Comparison of ENCODE assay signal across 9 mouse cellular contexts in genomic region chrX:36901655-36902054, GRCm38 (mm10). TPM values are rescaled to one million over a fixed set of nuclear protein-coding genes. Genes with fewer than 3 reads are reported as not detected.
DNase-seq lines count a peak whose midpoint lies in the region; ATAC-seq and TF ChIP-seq lines count a peak whose summit lies in the region.
"Had no signal": no experiment of that assay in that cellular context is flagged by ENCODE, and none has a peak within 500 bp of the region (broad histone marks: within the 10 kb centered on the region; RNA-seq: fewer than 3 reads in every experiment).

No protein-coding gene starts in this region.

- peak overlapping the region; percentile 71 for H3K4me2 ChIP-seq in kidney, embryonic 15.5 days
- H3K4me2 ChIP-seq in hindbrain, embryonic 14.5 days (replicated peaks): peak overlapping the region; percentile 56
- peak overlapping the region; percentile 53 for H3K4me2 ChIP-seq in midbrain, embryonic 14.5 days (ENCODE audit: low read length)

- ATAC-seq in kidney, embryonic 15.5 days (replicated peaks; ENCODE audit: low FRiP score): no peak
- ATAC-seq in hindbrain, embryonic 14.5 days (ENCODE audit: low FRiP score): no peak
- no peak for ATAC-seq in midbrain, embryonic 14.5 days (ENCODE audit: low FRiP score, low TSS enrichment)
- ATAC-seq: Patski had no signal

- H3K9me3 ChIP-seq in kidney, embryonic 15.5 days (replicated peaks): no peaks in the 10 kb centered on the region
- no peaks in the 10 kb centered on the region for H3K9me3 ChIP-seq in hindbrain, embryonic 14.5 days (ENCODE audit: control insufficient read depth, low read length)
- no peaks in the 10 kb centered on the region for H3K9me3 ChIP-seq in midbrain, embryonic 14.5 days (ENCODE audit: control insufficient read depth, low read length)

- H3K4me1 ChIP-seq in kidney, embryonic 15.5 days: peaks cover 7% of the 10 kb centered on the region; the same call in 1 of the 2 replicates
- H3K4me1 ChIP-seq in kidney, adult 2 months (ENCODE audit: control insufficient read depth, insufficient read depth, low read length): no peaks in the 10 kb centered on the region; the same call in 1 of the 2 replicates
- H3K4me1 ChIP-seq in brown adipose tissue, adult 24 weeks (ENCODE audit: control insufficient read depth, insufficient read depth, insufficient read length, low read length): no peaks in the 10 kb centered on the region
- H3K4me1 ChIP-seq in hindbrain, embryonic 14.5 days (replicated peaks; ENCODE audit: control insufficient read depth, insufficient read depth, low read length): 0 out of 2 replicates have a peak, but pooled peaks cover 9% of the 10 kb centered on the region
- H3K4me1 ChIP-seq in midbrain, embryonic 14.5 days (ENCODE audit: control insufficient read depth, insufficient read depth, low read length): no peaks in the 10 kb centered on the region

- H3K27me3 ChIP-seq in kidney, embryonic 15.5 days: no peaks in the 10 kb centered on the region
- H3K27me3 ChIP-seq in kidney, adult 2 months (replicated peaks; ENCODE audit: control insufficient read depth, insufficient read depth, low read length): no peaks in the 10 kb centered on the region
- no peaks in the 10 kb centered on the region for H3K27me3 ChIP-seq in hindbrain, embryonic 14.5 days (ENCODE audit: control insufficient read depth, insufficient read depth, low read length)
- H3K27me3 ChIP-seq in midbrain, embryonic 14.5 days (ENCODE audit: control insufficient read depth, insufficient read depth, low read length): no peaks in the 10 kb centered on the region

- 0 out of 2 replicates have a peak overlapping the region, but pooled peaks have one; percentile 55 for H3K9ac ChIP-seq in kidney, embryonic 15.5 days
- H3K9ac ChIP-seq in hindbrain, embryonic 14.5 days: peak overlapping the region; percentile 78
- H3K9ac ChIP-seq in midbrain, embryonic 14.5 days (replicated peaks; ENCODE audit: low read length): peak overlapping the region; percentile 67

- no peak overlapping the region for H3K27ac ChIP-seq in kidney, embryonic 15.5 days
- H3K27ac ChIP-seq in kidney, adult 2 months (ENCODE audit: insufficient read depth, low read depth, low read length): no peak overlapping the region
- no peak overlapping the region for H3K27ac ChIP-seq in brown adipose tissue, adult 24 weeks (replicated peaks; ENCODE audit: low read depth, low read length)
- peak overlapping the region; percentile 87 for H3K27ac ChIP-seq in hindbrain, embryonic 14.5 days
- H3K27ac ChIP-seq in midbrain, embryonic 14.5 days (replicated peaks; ENCODE audit: low read depth, low read length): peak overlapping the region; percentile 87

- TF ChIP-seq CTCF in kidney, adult 2 months (conservative IDR thresholded peaks at IDR 0.05; ENCODE audit: insufficient read depth, insufficient read length, low read depth, low read length): no peak

- H3K4me3 ChIP-seq in kidney, embryonic 15.5 days (replicated peaks): peak overlapping the region; percentile 58
- no peak overlapping the region for H3K4me3 ChIP-seq in kidney, adult 2 months (ENCODE audit: insufficient read depth, low read depth, low read length)
- peak overlapping the region; percentile 9; the same call in 1 of the 2 replicates for H3K4me3 ChIP-seq in brown adipose tissue, adult 24 weeks (ENCODE audit: insufficient read depth, low read depth, low read length)
- peak overlapping the region; percentile 54 for H3K4me3 ChIP-seq in hindbrain, embryonic 14.5 days (replicated peaks; ENCODE audit: low read length)
- H3K4me3 ChIP-seq in midbrain, embryonic 14.5 days (replicated peaks; ENCODE audit: low read depth, low read length): peak overlapping the region; percentile 51

- H3K36me3 ChIP-seq in kidney, embryonic 15.5 days: no peaks in the 10 kb centered on the region
- H3K36me3 ChIP-seq in kidney, adult 2 months (ENCODE audit: control insufficient read depth, insufficient read depth, low read length): no peaks in the 10 kb centered on the region
- H3K36me3 ChIP-seq in hindbrain, embryonic 14.5 days (replicated peaks; ENCODE audit: control insufficient read depth, insufficient read depth): no peaks in the 10 kb centered on the region
- no peaks in the 10 kb centered on the region for H3K36me3 ChIP-seq in midbrain, embryonic 14.5 days (ENCODE audit: control insufficient read depth, insufficient read depth, low read length)

- no peak for DNase-seq in kidney, adult 2 months
- DNase-seq in hindbrain, embryonic 14.5 days (ENCODE audit: low spot score): no peak
- no peak for DNase-seq in midbrain, embryonic 14.5 days
- no peak for DNase-seq in urinary bladder, adult 2 months (ENCODE audit: low spot score)
- no peak for DNase-seq in gastrocnemius, postnatal 4 days (ENCODE audit: low spot score in 2 of 2)
- no peak for DNase-seq in lung, adult 18-20 months

- no peak for TF ChIP-seq POLR2A in kidney, adult 2 months (IDR thresholded peaks at IDR 0.05; ENCODE audit: low read depth, low read length)

- 51% methylated on average over 3 of the region's 3 CpGs for WGBS in kidney, embryonic 15.5 days
- WGBS in kidney, adult 2 months: 29% methylated on average over 3 of the region's 3 CpGs
- WGBS in hindbrain, embryonic 14.5 days: 31% methylated on average over 3 of the region's 3 CpGs
- 43% methylated on average over 3 of the region's 3 CpGs for WGBS in midbrain, embryonic 14.5 days

RNA-seq across cellular contexts. Expression of gene Nkrf, which starts 1.0 kb away (rescaled TPM):
- polyA plus RNA-seq in kidney, embryonic 15.5 days (2015; fragmentation: Nextera tagmentation; extraction: Ambion mirVana): 1.3 and 1.7 TPM in 2 replicates
- 0.39 and 0.88 TPM in 2 replicates for polyA plus RNA-seq in kidney, adult 2 months (2012; rRNA removed)
- polyA plus RNA-seq in brown adipose tissue, adult 24 weeks (2012; ENCODE audit: insufficient read depth, insufficient read length, missing spikeins): 1.5 and 2.2 TPM in 2 replicates
- polyA plus RNA-seq in hindbrain, embryonic 14.5 days (2014; fragmentation: Nextera tagmentation; extraction: Ambion mirVana): 21.4 and 24.6 TPM in 2 replicates
- polyA plus RNA-seq in midbrain, embryonic 14.5 days (2014; fragmentation: Nextera tagmentation; extraction: Ambion mirVana): 17.5 and 20.0 TPM in 2 replicates
- polyA plus RNA-seq in urinary bladder, adult 2 months (2012; rRNA removed): 5.1 and 5.9 TPM in 2 replicates
- total RNA-seq in gastrocnemius, postnatal 4 days (2021): 1 to 10 TPM; 3.5 to 4.1 TPM

RNA-seq across cellular contexts. Expression of gene C330007P06Rik, which starts 27.7 kb away (rescaled TPM):
- polyA plus RNA-seq in kidney, embryonic 15.5 days (2015; fragmentation: Nextera tagmentation; extraction: Ambion mirVana): 30.9 and 32.9 TPM in 2 replicates
- polyA plus RNA-seq in kidney, adult 2 months (2012; rRNA removed): 13.6 and 17.8 TPM in 2 replicates
- polyA plus RNA-seq in brown adipose tissue, adult 24 weeks (2012; ENCODE audit: insufficient read depth, insufficient read length, missing spikeins): 54.0 and 56.6 TPM in 2 replicates
- polyA plus RNA-seq in hindbrain, embryonic 14.5 days (2014; fragmentation: Nextera tagmentation; extraction: Ambion mirVana): 24.6 and 25.3 TPM in 2 replicates
- 15.7 and 23.0 TPM in 2 replicates for polyA plus RNA-seq in midbrain, embryonic 14.5 days (2014; fragmentation: Nextera tagmentation; extraction: Ambion mirVana)
- polyA plus RNA-seq in urinary bladder, adult 2 months (2012; rRNA removed): 15.9 and 19.7 TPM in 2 replicates
- total RNA-seq in gastrocnemius, postnatal 4 days (2021): 10 to 100 TPM; 16.1 to 16.8 TPM

RNA-seq across cellular contexts. Expression of gene Ube2a, which starts 28.0 kb away (rescaled TPM):
- polyA plus RNA-seq in kidney, embryonic 15.5 days (2015; fragmentation: Nextera tagmentation; extraction: Ambion mirVana): 103 and 118 TPM in 2 replicates
- 33.1 and 44.2 TPM in 2 replicates for polyA plus RNA-seq in kidney, adult 2 months (2012; rRNA removed)
- 94.7 and 101 TPM in 2 replicates for polyA plus RNA-seq in brown adipose tissue, adult 24 weeks (2012; ENCODE audit: insufficient read depth, insufficient read length, missing spikeins)
- polyA plus RNA-seq in hindbrain, embryonic 14.5 days (2014; fragmentation: Nextera tagmentation; extraction: Ambion mirVana): 132 and 134 TPM in 2 replicates
- polyA plus RNA-seq in midbrain, embryonic 14.5 days (2014; fragmentation: Nextera tagmentation; extraction: Ambion mirVana): 130 and 132 TPM in 2 replicates
- polyA plus RNA-seq in urinary bladder, adult 2 months (2012; rRNA removed): 43.4 and 45.0 TPM in 2 replicates
- 10 to 100 TPM; 40.0 to 50.1 TPM for total RNA-seq in gastrocnemius, postnatal 4 days (2021)

Comparison
In these comparisons a context has a peak if more than half of its experiments do, and no peak if none do; other contexts are left out.
1. H3K27ac ChIP-seq: peak in hindbrain, embryonic 14.5 days (single experiment) and midbrain, embryonic 14.5 days (single experiment); none in kidney, embryonic 15.5 days (single experiment), kidney, adult 2 months (single experiment) and brown adipose tissue, adult 24 weeks (single experiment).
2. Peak in every context shown above with its lines, with median percentiles within 50 percentile points of each other: H3K4me2 ChIP-seq and H3K9ac ChIP-seq.